Mouse (Mus musculus) brain, embryonic 14.5 days (tissue): ENCODE measurements around the gene Magi3.

ENCODE experiments used
- CTCF ChIP-seq: fragments of 200-500 bp; IDR thresholded peaks from 2 replicates; pipeline ENCODE4 v1.5.1; 2012; ENCODE audit warnings: inconsistent platforms, mild to moderate bottlenecking, moderate library complexity, borderline replicate concordance; ENCODE audit not compliant: insufficient read depth, insufficient read length; ENCODE audit errors: extremely low read depth
- POLR2A ChIP-seq: fragments of 200-500 bp; IDR thresholded peaks from 2 replicates; pipeline ENCODE4 v1.6.1; 2012; ENCODE audit warnings: mild to moderate bottlenecking, inconsistent platforms, borderline replicate concordance; ENCODE audit not compliant: poor library complexity, insufficient read depth, insufficient read length, severe bottlenecking; ENCODE audit errors: extremely low read depth

DNA sequence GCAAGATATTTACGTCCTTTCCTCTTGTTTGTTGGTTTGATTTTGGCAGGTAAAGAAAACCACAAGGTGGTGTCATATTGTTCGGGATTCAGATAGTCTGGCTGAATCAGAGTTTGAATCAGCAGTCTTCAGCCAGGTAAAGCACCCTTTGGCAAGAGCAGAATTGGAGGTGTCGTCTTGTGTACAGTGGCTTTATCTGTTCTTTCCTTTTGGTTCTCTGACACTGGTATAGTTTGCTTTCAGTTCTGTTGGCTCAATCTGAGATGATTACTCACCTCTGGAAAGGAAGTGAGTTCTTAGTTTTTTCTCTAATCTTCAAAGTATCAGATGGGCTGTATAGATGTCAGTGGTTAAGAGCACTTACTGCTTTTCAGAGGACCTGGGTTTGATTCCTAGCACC is 228.9 kb downstream of the Magi3 start:
- TF ChIP-seq CTCF (no peak), POLR2A (no peak)
